Mouse (Mus musculus): ENCODE data around the gene Bcl7a.
A peak's percentile ranks its signal among the peaks of the same experiment; 100 is the strongest.

Bcl7a gene

DNA sequence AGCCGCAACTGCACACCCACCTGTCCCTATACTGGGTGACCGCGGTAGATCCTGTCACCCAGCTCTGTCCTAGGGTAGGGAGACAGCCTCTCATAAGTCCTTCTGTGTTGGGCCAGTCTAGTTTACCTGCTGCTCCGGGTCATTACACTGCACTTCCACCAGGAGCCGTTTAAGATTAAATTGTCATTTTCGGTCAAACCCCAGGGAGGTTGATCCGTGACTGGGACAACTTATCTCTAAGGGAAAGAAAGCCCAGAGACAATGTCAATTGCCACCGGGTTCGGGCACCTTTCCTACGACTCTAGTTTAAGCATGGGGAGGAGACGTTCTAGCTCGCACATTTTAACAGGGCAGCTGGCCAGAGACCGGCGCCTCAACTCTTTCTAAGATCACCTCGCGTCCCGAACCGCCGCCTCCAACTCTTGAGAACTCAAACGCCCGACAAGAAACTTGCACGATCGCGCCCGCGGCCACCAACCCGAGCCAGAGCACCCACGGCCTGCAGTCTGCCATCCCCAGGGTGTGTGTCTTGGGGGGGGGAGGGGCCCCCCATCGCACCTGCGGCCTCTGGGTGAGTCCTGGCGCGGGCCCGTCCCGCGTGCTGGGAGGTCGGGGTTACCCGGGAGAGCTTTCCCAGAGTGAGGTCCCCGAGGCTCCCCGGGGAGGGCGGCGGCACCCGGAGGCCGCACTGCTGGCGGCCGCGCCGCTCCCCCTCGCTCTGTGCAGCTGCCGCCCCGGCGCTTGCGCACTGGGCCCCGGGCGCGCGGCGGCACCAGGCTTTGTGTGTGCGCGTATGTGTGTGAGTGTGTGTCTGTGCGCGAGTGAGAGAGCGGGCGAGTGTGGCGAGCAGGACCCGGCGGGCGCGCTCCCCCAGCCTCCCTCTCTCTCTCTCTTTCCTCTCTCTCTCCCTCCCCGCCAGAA is at the start of gene Bcl7a:
Gene Bcl7a, plus strand, starts transcription at position 128 of the 921 bp plus-strand sequence.
- DNase-seq, result peak; percentile 85 to 91

- no peak for DNase-seq
Observed at GRCm38 (mm10) chr5:123294653-123295052, 49.0 kb upstream of the Bcl7a start.

- DNase-seq, result peak in 1 of 2 experiments; percentile 35
Observed at GRCm38 (mm10) chr5:123296224-123296806, 47.3 kb upstream of the Bcl7a start.

- DNase-seq, result no peak
Observed at GRCm38 (mm10) chr5:123296972-123297754, 46.5 kb upstream of the Bcl7a start.

GRCm38 (mm10) chr5:123297830-123298229 is 45.8 kb upstream of the Bcl7a start:
- DNase-seq, result no peak

GRCm38 (mm10) chr5:123298526-123298925 is 45.1 kb upstream of the Bcl7a start:
- DNase-seq, result no peak

DNA sequence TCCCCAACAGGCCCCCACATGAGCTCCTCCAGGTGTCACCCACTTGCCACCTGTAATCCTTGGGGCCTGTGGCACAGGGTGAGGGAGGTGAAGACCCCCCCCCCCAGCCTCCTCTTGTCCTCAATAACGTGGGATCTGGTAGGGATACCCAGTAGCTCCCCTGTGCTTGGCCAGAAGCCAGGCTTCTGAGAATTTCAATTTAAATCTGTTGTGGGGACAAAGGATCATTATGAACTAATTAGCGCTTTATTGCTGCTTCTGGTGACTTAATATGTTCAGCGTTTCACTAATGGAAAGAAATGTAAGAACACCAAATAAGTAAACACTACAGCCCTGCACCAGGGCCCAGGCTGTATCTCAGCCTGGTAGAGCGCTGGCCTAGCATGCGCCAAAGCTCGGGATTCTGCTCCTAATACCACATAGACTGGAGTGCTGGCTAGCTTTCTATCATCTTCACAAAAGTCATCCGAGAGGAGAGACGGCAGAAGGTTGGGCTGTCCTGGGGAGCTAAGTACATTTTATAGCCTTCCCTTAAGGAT is 43.1 kb upstream of the Bcl7a start:
- DNase-seq, result no peak

- DNase-seq, result no peak
Observed at GRCm38 (mm10) chr5:123301780-123302521, 41.7 kb upstream of the Bcl7a start.

DNA sequence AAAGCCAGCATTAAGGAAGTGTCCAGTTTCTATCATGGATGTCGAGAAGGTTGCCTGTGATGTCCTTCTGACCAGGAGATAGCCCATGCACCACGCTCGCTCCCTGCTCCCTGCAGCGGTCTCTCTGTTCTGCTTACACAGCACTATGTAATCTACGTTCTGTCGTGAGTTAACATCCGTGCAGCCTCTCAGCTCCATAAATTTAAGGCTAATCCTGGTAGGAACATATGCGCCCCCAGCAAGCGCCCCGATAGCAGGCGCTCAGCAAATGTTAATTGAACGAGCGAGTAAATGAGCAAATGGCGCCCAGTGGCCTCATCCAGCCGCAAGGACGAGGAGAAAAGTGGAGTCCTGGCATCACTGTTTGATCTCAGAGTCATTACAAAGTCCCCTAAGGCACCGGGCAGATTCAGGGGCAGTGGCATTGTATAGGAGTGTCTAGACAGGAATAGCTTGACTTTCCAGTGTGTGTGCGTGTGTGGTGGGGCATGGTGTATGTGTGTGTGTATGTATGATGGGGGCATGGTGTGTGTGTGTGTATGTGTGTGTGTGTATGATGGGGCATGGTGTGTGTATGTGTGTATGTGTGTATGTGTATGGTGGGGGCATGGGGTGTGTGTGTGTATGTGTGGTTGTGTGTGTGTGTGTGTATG is 35.9 kb upstream of the Bcl7a start:
- no peak for DNase-seq

DNA sequence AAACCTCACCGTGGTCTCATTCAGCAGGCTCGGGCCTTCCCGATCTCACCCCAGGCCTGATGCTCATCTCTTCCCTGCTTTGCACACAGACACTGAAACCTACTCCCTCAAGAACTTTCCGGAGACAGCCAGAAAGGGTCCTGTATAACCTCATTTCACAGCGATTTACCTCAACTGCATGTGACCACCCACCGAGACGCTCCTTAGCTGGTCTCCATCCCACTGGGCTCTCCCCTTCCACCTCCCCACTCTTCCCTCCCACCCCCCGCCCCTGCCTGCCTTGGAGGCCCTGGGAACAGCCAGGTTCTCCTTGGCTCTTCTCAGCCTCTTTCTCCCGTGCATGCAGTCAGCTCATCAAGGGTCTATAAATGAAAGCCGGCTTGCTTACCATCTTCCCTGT is 33.8 kb upstream of the Bcl7a start:
- no peak for DNase-seq

- DNase-seq, result no peak
Observed at GRCm38 (mm10) chr5:123310221-123310620, 33.4 kb upstream of the Bcl7a start.

DNA sequence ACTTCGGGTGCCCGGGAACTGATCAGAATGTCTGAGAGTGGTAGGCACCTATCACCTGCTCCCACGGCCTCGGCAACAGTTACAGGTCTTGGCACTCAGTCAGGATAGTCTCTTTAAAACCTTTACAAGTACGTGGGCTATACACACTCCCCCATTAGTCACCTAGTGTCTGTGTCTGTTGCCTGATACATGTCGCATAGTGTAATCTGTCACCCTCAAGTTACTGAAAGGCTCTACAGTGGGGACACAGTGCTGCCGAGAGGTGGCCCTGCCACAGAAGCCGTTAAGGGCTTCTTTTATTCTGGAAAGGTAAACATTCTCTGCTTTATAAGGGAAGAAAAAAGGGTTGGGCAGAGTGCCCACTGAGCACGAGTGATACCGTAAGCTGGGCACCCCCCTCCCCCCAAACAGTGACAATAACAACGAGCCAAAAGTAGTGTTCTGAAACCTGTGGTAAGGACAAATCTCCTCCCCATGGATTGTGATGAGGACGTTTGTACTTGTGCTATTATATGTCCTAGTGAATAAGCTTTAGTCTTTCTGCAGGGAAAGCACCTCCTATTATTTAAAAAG is 30.5 kb upstream of the Bcl7a start:
- no peak for DNase-seq

DNA sequence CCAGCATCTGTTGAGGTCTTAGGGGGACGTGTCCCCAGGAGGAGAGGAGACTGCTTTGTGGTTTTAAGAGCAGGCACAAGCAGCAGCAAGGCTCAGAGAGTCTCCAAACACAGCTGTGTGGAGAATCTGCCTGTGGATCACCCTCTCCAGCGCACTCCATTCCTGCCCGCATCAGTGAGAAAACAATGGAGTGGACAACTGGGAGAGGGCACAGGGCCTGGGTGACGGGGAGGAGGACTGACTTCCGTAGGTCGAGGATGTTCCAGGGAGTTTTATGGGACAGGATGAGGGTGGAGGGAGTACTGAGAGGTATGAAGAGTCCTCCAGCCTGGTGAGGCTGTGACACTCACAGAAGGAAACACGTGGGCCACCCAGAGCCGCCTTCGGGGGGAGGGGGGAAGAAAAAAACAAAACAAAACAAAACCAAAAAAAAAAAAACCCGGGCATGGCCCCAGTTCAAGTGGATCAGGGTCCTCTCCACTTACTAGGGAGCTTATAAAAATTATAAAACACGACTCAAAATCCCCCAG is 29.7 kb upstream of the Bcl7a start:
- no peak for DNase-seq

GRCm38 (mm10) chr5:123315219-123315866 is 28.3 kb upstream of the Bcl7a start:
- DNase-seq, result peak; percentile 33 to 44

GRCm38 (mm10) chr5:123317992-123318391 is 25.6 kb upstream of the Bcl7a start:
- peak in 1 of 2 experiments; percentile 25 for DNase-seq

DNA sequence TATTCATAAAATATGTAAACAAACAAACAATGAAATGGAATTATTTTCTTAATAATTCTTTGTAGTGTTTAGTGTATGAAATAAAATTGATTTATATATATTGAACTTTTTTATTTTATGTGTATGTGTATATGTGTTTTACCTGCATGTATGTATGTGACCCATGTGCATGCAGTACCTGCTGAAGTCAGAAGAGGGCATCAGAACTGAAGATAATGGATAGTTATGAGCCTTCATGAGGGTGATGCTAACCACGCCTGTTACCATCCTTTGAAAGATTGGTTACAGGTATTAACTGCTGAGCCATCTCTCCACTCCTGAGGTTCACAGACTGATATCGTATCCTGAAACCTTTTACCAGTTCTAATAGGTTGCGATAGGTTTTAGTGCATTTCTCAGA is 23.5 kb upstream of the Bcl7a start:
- DNase-seq, result no peak

DNA sequence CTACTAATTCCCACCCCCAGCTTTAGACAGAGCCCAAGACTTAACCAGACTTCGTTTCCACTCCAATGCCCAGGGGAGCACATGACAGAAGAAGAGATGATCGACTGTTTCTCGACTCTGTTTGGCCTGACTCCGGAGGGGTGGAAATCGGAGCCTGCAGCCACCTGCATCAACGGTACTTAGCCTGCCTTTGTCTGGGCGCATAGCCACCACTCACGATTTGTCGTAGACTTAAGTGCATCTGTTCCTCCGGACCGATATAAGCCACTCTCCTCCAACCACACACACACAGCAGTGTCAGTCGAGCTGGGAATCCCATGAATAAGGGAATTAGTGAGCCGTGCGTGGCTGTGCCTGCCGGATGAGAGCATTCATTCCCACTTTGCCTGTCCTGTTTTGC is 19.4 kb upstream of the Bcl7a start:
- no peak for DNase-seq

DNA sequence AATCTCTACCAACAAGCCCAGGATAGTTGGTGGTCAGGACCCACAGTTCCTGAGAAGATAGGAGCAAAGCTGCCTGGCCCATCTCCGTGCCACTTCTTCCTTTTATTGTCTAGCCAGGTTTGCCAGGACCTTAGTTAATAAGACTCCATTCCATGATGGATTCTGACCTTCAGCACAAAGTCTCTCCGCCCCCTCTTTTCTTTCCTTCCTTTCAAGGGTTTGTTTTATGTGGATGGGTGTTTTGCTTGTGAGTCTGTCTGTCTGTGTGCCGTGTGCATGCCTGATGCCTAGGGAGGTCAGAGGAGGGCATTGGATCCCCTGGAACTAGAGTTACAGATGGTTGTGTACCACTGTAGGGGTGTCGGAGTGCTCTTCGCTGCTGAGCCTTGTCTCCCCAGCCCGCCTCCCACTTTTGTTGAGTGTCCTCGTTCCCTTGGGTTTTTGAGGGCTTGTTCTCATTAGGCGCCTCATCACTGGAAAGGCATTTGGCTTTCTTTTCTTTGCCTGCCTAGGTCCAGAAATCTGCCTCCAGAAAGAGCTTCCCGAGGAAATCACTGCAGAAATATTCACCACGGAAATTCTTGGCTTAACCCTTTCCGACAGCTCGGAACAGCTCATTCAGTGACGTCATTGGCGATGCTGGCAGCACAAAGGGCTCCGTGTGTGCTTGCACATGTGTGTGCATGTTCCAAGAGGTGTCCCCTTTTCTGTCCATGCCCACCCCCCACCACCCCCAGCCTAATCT is 17.5 kb upstream of the Bcl7a start:
- DNase-seq, result no peak

- peak; percentile 45 to 60 for DNase-seq
Observed at GRCm38 (mm10) chr5:123326751-123327148, 16.9 kb upstream of the Bcl7a start.

DNA sequence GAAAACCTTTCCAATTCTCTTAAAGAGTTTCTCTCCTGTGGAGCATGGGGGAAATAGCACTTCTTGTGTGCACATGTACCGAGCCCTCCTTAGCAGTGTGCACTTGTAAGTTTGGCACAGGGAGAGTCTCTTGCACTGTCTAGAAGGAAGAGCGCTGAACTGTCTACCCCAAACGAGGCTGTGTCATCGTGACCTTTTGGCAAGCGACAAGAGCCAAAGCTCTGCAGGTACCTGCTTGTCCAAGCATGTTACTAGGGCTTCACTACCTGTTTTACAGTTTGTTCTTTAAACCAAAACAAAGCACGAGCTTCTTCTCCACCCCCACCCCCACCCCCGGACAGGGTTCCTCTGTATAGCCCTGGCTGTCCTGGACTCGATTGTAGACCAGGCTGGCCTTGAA is 15.9 kb upstream of the Bcl7a start:
- no peak for DNase-seq
